Mouse (Mus musculus): ENCODE results near the gene Grpr.

DNA sequence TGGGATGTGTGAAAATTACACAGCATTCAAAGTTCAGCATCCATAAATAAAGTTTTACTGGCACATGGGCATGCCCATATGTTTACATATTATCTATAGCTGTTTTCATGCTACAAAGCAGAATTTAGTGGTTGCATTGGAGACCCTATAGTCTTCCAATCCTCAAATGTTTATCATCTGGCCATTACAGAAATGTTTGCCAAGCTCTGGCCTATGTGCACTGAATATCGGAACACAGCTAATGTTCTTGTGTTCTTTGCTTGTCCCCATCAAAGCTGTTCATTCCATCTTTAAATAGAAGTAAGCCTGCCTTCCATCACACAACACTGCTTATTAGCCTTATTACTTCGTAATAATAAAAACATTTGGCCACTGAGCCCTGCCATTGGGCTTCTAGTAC, 16.6 kb downstream of the Grpr start:
- TF ChIP-seq POLR2AphosphoS2 (IDR thresholded peaks at IDR 0.05; ENCODE audit: insufficient read length, low read depth) (no peak), E2F4 (IDR thresholded peaks at IDR 0.05; ENCODE audit: insufficient read depth) (no peak), POLR2A (IDR thresholded peaks at IDR 0.05; ENCODE audit: insufficient read length, low read depth) (no peak), USF1 (IDR thresholded peaks at IDR 0.05; ENCODE audit: low read depth) (no peak), MYOD1 (IDR thresholded peaks at IDR 0.05; ENCODE audit: control insufficient read depth in 1 of 3, insufficient read length in 2 of 3, low read depth in 2 of 3) (no peak), MAX (IDR thresholded peaks at IDR 0.05; ENCODE audit: low read depth) (no peak), MYOG (IDR thresholded peaks at IDR 0.05; ENCODE audit: control insufficient read depth in 1 of 3, insufficient read depth in 1 of 3, insufficient read length in 2 of 3, low read depth in 2 of 3) (no peak)

Measured in myocyte (in vitro differentiated cells).